Mouse (Mus musculus) frontal cortex, postnatal 25 days (tissue): ENCODE measurements around the gene Pcnx3.
A peak's percentile ranks its signal among the peaks of the same experiment; 100 is the strongest.

ENCODE experiments used
- DNase-seq, 2 experiments: peaks; one replicate each; pipeline ENCODE4 v3.0.0; 2022; ENCODE audit warnings: low spot score in 2 of 2

Gene Pcnx3

DNA sequence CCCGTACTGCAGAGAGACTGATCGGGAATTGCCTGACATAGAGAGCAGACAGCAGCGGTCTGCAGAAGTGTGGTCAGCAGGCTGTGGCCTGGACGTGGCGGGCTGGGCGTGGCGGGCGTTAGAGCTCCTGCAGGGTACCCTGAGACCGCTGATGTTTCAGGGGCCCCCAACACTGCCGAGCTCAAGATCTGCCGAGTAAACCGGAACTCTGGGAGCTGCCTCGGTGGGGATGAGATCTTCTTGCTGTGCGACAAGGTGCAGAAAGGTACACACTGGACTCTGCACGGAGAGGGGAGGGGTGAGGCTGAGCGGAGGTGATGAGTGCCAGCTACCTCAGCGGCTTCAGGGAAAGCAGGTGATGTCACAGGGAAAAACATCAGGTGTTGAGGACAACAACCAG lies 47.7 kb downstream of the Pcnx3 start:
- DNase-seq = no peak

DNA sequence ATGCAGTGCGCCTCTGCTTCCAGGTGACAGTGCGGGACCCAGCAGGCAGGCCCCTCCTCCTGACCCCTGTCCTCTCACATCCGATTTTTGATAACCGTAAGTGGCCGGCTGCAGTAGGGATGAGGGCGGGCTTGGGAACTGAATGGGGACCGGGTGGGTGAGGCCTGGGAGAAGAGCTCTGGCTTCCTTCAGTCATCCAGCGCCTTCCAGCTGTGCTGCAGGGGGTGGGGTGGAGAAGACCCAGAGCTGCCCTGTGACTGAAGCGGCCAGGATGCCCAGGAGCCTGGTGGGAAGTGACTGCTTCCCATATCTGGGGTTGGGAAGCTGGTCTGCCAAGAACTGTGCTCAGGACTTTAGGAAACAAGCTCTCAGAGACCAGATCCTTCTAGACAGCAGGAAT lies 48.4 kb downstream of the Pcnx3 start:
- no peak for DNase-seq

DNA sequence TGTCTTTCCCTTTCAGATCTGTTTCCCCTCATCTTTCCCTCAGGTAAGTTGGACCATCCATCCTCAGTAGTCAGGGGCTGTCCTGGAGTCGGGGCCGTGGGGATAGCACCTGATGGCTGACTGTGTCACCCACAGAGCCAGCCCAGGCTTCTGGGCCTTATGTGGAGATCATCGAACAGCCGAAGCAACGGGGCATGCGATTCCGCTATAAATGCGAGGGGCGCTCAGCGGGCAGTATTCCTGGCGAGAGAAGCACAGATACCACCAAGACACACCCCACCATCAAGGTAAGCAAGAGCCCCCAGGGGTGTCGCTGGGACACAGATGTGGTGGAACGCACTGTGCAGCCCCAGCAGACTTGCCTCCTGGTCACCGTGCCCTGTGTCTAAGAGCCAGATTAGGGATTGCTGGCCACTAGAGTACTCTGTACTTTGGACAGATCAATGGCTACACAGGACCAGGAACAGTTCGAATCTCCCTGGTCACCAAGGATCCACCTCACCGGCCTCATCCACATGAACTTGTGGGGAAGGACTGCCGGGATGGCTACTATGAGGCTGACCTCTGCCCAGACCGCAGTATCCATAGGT lies 50.2 kb downstream of the Pcnx3 start:
- no peak for DNase-seq

DNA sequence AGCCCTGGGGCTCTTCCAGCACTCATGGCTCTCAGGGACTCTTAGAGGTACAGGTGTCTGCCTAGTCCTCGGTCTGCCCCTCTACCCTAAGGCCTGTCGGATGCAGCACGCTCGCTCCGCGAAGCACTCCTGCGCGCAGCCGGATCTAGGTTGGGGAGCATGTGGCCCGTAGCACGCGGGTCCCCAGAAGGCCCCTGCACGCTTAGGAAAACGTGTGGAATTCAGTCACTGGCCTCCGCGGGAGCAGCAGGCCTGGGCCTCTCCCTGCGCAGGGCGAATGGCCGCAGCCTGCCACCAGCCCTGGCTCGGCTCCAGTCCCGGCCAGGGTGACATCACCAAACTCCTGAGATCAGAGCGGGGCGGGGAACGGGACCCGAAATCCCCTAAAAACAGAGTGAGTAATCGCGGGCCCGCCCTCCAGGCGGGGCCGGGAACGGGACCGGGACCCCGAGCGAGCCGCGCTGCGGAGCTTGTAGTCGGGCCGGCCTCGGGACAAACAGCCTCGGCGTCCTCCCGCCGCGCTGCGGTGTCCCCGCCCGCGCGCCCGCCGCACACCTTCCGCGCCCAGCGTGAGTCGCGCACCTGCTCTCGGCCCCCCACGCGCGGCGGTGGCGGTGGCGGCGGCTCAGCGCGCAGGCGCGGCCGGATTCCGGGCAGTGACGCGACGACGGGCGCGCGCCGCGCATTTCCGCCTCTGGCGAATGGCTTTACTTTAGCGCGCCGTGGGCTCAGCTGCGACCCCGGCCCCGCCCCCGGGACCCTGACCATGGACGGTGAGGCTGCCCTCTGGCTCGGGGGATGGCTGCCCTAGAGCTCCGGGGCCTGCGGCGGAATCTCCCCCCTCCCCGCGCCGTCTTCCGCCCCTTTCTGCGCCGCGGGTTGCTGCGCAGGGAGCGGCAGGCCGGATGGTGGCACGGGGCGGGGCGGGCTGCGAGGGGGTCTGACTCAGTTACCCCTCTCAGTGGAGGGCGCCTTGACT lies 51.4 kb downstream of the Pcnx3 start, which contains the start of gene Rela:
Gene Rela (plus strand): TSS at position 415 of the 979 bp plus-strand sequence.
- DNase-seq = peak; percentile 81 to 84

GRCm38 (mm10) chr19:5636571-5637041 lies 52.1 kb downstream of the Pcnx3 start:
- DNase-seq = no peak

GRCm38 (mm10) chr19:5636036-5636570 lies 52.6 kb downstream of the Pcnx3 start:
- no peak for DNase-seq

DNA sequence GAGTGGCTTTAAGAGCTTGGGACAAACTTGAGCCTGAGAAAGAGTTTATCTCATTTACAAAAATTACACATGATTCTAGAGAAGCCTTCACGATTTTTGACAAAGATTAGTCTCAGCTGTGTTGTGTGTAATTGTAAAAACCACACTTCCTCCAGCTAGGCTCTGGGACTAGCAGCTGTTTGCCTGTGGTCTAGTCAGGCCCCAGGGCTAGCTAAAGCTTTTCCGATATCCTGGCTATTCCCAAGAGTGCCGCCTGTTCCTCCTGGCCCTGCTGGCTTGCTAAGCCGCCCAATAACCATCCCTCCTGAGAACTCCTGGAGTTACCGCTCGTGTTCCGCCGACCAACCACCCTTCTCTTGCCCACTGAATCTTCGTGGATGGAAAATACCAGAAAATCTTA lies 56.6 kb downstream of the Pcnx3 start:
- no peak for DNase-seq

- DNase-seq = no peak
These were observed 58.8 kb downstream of the Pcnx3 start for GRCm38 (mm10) chr19:5629907-5630306.

DNA sequence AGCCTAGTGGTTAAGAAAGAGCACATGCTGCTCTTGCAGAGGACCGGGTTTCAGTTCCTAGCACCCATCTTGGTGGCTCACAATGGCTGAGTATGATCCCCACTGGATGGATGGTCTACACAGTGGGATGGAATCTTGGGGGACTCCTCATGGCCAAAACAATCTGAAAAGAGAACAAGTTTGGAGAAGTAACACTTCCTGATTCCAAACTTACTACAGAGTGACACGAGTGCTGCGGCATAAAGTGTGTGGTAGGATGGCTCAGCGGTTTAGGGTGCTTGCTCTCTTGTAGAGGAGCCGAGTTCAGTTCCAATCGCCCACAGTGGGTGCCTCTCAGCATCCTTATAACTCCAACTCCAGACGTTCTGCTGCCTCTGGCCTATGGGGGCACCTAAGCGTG lies 63.4 kb downstream of the Pcnx3 start:
- no peak for DNase-seq

- no peak for DNase-seq
These were observed 66.8 kb downstream of the Pcnx3 start for GRCm38 (mm10) chr19:5621884-5622283.

- no peak for DNase-seq
These were observed 68.7 kb downstream of the Pcnx3 start for GRCm38 (mm10) chr19:5620007-5620406.

- no peak for DNase-seq
These were observed 73.8 kb downstream of the Pcnx3 start for GRCm38 (mm10) chr19:5614953-5615352.
